Mouse (Mus musculus) embryonic facial prominence, embryonic 11.5 days (tissue): ENCODE results near the gene Arl11. TPM values are rescaled to one million over a fixed set of nuclear protein-coding genes. Genes with fewer than 3 reads are reported as not detected.
A peak's percentile ranks its signal among the peaks of the same experiment; 100 is the strongest.

Experiments used
- ATAC-seq: fragments of 200-750 bp; cut with Nextera tagmentation; replicated peaks from 2 replicates; pipeline ENCODE4 v1.8.0; 2017; ENCODE audit warnings: low read depth; ENCODE audit not compliant: insufficient number of reproducible peaks, low FRiP score, low TSS enrichment
- DNase-seq: peaks from one replicate; pipeline ENCODE4 v3.0.0-alpha.2; 2015; ENCODE audit warnings: low spot score
- H3K27ac ChIP-seq: fragments of 300-500 bp; sonication (generic); replicated peaks from 2 replicates; pipeline ENCODE4 v1.5.1; 2014; ENCODE audit warnings: mild to moderate bottlenecking, low read depth, low read length, control low read depth
- H3K27me3 ChIP-seq: fragments of 300-500 bp; sonication (generic); 2 replicates; pipeline ENCODE4 v1.6.1; 2014; ENCODE audit warnings: mild to moderate bottlenecking, low read length, moderate library complexity, mixed read lengths; ENCODE audit not compliant: control insufficient read depth, insufficient read depth
- H3K36me3 ChIP-seq: fragments of 300-500 bp; sonication (generic); replicated peaks from 2 replicates; pipeline ENCODE4 v1.6.1; 2014; ENCODE audit warnings: low read depth, mild to moderate bottlenecking, low read length, moderate library complexity, mixed read lengths; ENCODE audit not compliant: control insufficient read depth, insufficient read depth
- H3K4me1 ChIP-seq: fragments of 300-500 bp; sonication (generic); 2 replicates; pipeline ENCODE4 v1.6.1; 2014; ENCODE audit warnings: low read length, mixed read lengths; ENCODE audit not compliant: control insufficient read depth, insufficient read depth
- H3K4me2 ChIP-seq: fragments of 300-500 bp; sonication (generic); 2 replicates; pipeline ENCODE4 v1.6.1; 2014; ENCODE audit warnings: low read depth, mild to moderate bottlenecking, control low read depth, low read length, moderate library complexity
- H3K4me3 ChIP-seq: fragments of 300-500 bp; sonication (generic); 2 replicates; pipeline ENCODE4 v1.5.1; 2014; ENCODE audit warnings: low read depth, low read length, control low read depth
- H3K9ac ChIP-seq: fragments of 300-500 bp; sonication (generic); replicated peaks from 2 replicates; pipeline ENCODE4 v1.6.1; 2014; ENCODE audit warnings: mild to moderate bottlenecking, control low read depth, low read length
- H3K9me3 ChIP-seq: fragments of 300-500 bp; sonication (generic); replicated peaks from 2 replicates; pipeline ENCODE4 v1.6.1; 2016; ENCODE audit warnings: mild to moderate bottlenecking, low read length, inconsistent platforms, mixed read lengths; ENCODE audit not compliant: control insufficient read depth
- WGBS: fragments of 180-500 bp; shearing (Covaris S2); extraction: QIAGEN DNeasy Blood & Tissue Kit; methylation state at CpG from one replicate; pipeline ENCODE4 v1.1.7; 2014; 5-methylcytosine and 5-hydroxymethylcytosine counted together
- polyA plus RNA-seq: library from polyadenylated mRNA; unstranded; fragments of >200 nt; fragmentation: Nextera tagmentation; extraction: Ambion mirVana; gene quantifications from 2 replicates; pipeline ENCODE4 v1.2.1, GENCODE M21; 2014

Arl11 gene
- 0.74 and 0.84 TPM in 2 replicates for polyA plus RNA-seq

DNA sequence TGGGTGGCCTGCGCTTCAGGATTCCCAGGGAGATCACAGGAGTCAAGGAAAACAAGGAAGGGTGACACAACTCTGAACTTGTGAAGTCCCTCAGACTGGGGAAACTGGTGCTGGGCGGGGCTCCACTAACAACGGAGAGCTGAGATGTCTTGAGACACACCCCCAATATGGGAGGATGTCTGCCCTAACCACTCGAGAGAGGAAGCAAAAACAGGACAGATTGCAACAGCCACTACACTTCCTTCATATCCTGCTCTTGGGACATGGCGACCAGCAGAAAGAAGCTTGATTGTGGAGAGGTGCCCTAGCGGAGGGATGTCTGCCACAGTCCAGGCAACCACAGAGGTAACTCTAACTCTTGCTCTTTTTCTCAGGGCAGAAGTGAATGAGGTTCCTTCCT, at the start of gene Arl11:
Arl11 (plus strand) TSS at position 161 of the 400 bp plus-strand sequence.
- 66% methylated on average over 6 of the region's 6 CpGs for WGBS
- no peaks in the 10 kb centered on the region for H3K9me3 ChIP-seq
- H3K36me3 ChIP-seq, result no peaks in the 10 kb centered on the region
- H3K9ac ChIP-seq, result no peak within 1 kb of the TSS
- ATAC-seq (no peak), DNase-seq (no peak)
- H3K27ac ChIP-seq, result no peak within 1 kb of the TSS
- no peaks in the 10 kb centered on the region for H3K27me3 ChIP-seq
- no peak within 1 kb of the TSS; the same call in 1 of the 2 replicates for H3K4me2 ChIP-seq
- H3K4me1 ChIP-seq, result no peaks in the 10 kb centered on the region
- no peak within 1 kb of the TSS for H3K4me3 ChIP-seq

DNA sequence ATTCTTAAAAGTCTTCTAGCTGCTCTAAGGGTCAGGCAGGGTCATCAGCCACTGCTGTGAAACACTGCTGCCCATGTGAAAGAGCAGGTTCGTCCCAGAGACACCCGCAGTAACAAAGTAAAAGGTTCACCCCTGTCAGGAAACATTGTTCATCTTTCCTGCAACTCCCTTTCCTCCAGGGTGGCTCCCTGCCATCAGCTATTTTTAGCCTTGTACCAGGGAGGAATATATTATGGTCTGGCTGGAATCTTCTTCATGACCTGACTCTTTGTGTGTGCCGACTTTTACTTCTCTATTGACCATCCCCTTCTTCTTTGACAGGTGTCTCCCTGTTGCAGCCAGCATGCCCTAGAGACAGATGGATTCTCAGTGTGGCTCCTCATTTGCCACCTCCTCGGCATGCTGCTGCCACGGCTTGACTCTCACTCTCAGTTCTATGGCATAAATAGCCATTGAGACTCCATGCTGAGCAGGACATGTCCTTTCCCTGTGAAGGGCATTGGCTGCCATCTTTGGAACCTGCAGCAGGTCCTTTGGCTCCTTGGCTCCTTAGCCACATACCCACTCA, 41.6 kb upstream of the Arl11 start:
- DNase-seq (no peak), ATAC-seq (no peak)
- Histone ChIP-seq H3K9ac (no peak overlapping the region), H3K9me3 (no peaks in the 10 kb centered on the region), H3K36me3 (no peaks in the 10 kb centered on the region), H3K27me3 (no peaks in the 10 kb centered on the region), H3K4me2 (no peak overlapping the region), H3K4me1 (no peaks in the 10 kb centered on the region), H3K4me3 (no peak overlapping the region), H3K27ac (no peak overlapping the region)
- WGBS, result 65% methylated on average over 5 of the region's 5 CpGs

DNA sequence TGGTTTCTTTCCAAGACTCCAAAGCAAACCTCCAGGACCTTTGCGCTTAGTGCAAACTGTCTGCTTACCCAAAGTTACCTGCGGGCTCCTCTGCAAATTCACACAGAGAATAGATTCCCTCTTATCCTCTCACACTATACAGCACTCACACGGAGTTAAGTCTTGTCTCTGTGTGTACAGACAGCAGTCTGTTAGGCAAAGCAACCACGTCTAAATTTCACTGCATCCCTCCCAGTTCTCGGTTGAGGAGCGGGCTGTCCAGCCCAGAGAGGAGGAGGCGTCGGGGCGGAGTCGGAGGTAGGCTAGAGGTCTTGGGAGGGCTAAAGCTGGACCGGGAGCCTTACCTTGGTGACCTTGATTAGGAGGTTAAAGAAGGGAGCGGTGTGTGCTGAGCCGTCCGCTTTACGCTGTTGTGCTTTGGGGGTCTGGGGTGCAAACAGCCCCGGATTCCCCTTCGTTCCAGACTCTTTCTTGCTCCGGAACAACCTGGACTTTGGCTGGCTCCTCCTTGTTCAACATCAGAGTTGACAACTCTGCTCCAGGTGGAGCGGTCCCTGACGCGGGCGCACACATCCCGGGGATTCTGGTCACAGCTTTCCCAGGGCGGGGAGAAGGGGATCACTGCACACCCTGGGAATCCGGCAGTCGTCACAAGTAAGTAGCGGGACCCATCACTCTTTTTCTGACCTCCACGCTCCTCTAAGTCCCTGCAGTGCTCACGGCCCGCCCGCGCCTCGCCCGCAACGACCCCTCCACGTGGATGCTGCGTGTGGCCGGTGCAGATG, 34.9 kb upstream of the Arl11 start:
- H3K27me3 ChIP-seq, result peaks cover 13% of the 10 kb centered on the region

DNA sequence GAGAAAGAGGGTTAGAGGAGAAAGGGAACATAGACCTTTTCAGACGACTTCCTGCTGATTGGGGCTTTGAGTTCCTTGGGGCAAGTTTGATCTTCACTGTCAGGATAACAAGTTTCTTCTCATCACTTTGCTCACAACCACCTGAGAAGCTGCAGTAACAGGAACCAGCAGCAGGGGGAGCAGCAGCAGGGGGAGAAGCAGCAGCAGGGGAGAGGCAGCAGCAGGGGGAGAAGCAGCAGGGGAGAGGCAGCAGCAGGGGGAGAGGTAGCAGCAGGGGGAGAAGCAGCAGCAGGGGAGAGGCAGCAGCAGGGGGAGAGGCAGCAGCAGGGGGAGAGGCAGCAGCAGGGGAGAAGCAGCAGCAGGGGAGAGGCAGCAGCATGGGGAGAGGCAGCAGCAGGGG, 32.3 kb upstream of the Arl11 start:
- Histone ChIP-seq H3K36me3 (no peaks in the 10 kb centered on the region), H3K4me3 (no peak overlapping the region), H3K9ac (no peak overlapping the region), H3K27ac (no peak overlapping the region), H3K9me3 (no peaks in the 10 kb centered on the region), H3K4me1 (no peaks in the 10 kb centered on the region; the same call in 1 of the 2 replicates), H3K27me3 (peaks cover 13% of the 10 kb centered on the region), H3K4me2 (no peak overlapping the region)
- 57% methylated on average over 1 of the region's 1 CpGs for WGBS
- no peak for ATAC-seq
- peak; percentile 42 for DNase-seq

More for the DNA sequence above, 34.9 kb upstream of the Arl11 start:
- no peak for ATAC-seq
- DNase-seq, result peak; percentile 15
- H3K9ac ChIP-seq, result no peak overlapping the region
- H3K36me3 ChIP-seq, result no peaks in the 10 kb centered on the region
- WGBS, result 9% methylated on average over 38 of the region's 38 CpGs
- H3K27ac ChIP-seq, result no peak overlapping the region
- no peaks in the 10 kb centered on the region for H3K9me3 ChIP-seq
- H3K4me2 ChIP-seq, result peak overlapping the region; percentile 17
- H3K4me3 ChIP-seq, result peak overlapping the region; percentile 7; the same call in 1 of the 2 replicates
- no peaks in the 10 kb centered on the region; the same call in 1 of the 2 replicates for H3K4me1 ChIP-seq

DNA sequence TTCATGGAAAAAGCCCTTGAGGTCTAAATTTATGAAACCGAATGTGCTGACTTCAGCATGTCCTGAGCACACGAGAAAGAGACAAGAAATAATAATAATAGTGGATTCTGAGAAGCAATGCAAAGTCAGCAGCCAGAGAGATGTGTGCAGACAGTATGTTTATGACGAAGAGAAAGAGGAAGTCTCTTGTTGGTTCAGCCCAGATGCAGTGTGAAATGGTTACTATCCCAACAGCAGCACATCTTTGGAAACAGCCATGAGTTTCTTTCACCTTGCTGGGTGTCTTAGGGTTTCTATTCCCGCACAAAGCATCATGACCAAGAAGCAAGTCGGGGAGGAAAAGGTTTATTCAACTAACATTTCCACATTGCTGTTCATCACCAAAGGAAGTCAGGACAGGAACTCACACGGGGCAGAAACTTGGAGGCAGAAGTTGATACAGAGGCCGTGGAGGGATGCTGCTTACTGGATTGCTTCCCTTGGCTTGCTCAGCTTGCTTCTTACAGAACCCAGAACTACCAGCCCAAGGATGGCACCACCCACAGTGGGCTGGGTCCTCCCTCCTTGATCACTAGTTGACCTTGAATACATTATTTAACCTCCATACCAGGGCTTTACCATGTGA, 30.8 kb upstream of the Arl11 start:
- ATAC-seq, result no peak
- no peak overlapping the region for H3K4me2 ChIP-seq
- no peak overlapping the region for H3K27ac ChIP-seq
- no peak for DNase-seq
- H3K9me3 ChIP-seq, result no peaks in the 10 kb centered on the region
- no peak overlapping the region for H3K4me3 ChIP-seq
- no peak overlapping the region for H3K9ac ChIP-seq
- H3K27me3 ChIP-seq, result peaks cover 13% of the 10 kb centered on the region
- no peaks in the 10 kb centered on the region for H3K36me3 ChIP-seq
- no peaks in the 10 kb centered on the region; the same call in 1 of the 2 replicates for H3K4me1 ChIP-seq
- WGBS, result 83% methylated on average over 7 of the region's 7 CpGs

DNA sequence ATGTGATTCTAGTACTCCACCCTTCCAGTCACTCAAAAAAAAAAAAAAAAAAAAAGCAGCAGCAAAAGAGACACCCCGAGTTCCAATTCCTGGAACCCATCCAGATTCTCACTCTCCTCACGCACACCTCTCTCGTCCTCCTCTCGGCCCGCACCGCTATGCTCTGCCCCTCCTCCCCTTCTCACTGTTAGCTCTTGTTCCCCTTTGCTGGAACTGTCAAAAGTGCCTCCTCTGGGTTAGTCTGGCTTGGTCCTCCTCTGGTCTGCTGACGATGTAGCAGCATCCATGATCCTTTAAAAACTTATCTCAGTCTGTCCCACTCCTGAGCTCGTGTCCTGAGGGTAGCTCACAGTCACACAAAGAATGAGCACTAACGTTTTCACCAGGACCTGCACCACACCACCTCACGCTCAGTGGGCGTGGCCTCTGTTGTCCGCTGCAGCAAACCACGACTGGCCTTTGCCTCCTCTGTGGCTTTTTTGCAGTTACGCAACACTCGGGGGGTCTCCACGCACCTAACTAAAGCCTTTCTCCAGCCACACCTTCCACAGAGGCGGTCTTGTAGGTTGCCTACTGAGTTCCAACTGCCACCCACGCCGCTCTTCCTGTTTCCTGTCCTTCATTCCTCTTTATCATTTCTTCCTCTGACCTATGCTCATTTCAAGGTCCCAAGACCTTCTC, 20.8 kb upstream of the Arl11 start:
- Histone ChIP-seq H3K4me3 (no peak overlapping the region), H3K9ac (no peak overlapping the region), H3K36me3 (no peaks in the 10 kb centered on the region), H3K4me2 (no peak overlapping the region), H3K27me3 (no peaks in the 10 kb centered on the region), H3K9me3 (no peaks in the 10 kb centered on the region), H3K4me1 (no peaks in the 10 kb centered on the region), H3K27ac (no peak overlapping the region)
- ATAC-seq (no peak), DNase-seq (no peak)
- 70% methylated on average over 19 of the region's 19 CpGs for WGBS

DNA sequence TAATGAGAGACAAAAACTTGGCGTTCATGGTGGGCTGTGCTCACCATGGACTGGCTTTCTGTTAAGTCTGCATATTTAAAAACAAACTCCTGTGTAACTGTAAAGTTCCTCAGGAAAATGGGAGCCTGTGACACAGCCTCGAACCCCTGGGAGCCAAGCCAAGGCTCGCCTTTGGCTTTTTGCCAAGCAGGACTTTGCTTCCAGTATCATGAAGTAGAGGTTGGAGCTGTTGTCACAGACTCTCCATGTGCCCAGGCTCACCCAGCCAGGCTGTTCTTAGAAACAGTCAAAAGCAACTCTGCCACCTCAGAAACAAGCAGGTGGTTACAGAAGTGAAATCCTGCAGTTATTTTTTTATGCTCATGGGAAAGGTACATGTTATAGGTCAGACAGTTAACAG, 18.9 kb upstream of the Arl11 start:
- WGBS, result 82% methylated on average over 3 of the region's 3 CpGs
- H3K27ac ChIP-seq, result no peak overlapping the region
- no peaks in the 10 kb centered on the region for H3K27me3 ChIP-seq
- H3K36me3 ChIP-seq, result no peaks in the 10 kb centered on the region
- no peaks in the 10 kb centered on the region for H3K4me1 ChIP-seq
- no peak overlapping the region for H3K4me3 ChIP-seq
- H3K4me2 ChIP-seq, result no peak overlapping the region
- H3K9me3 ChIP-seq, result no peaks in the 10 kb centered on the region
- DNase-seq (no peak), ATAC-seq (no peak)
- H3K9ac ChIP-seq, result no peak overlapping the region
